Mouse (Mus musculus): Measurements from ENCODE around the gene Slc6a2. TPM values are rescaled to one million over a fixed set of nuclear protein-coding genes. Genes with fewer than 3 reads are reported as not detected.

Slc6a2 gene
- total RNA-seq, 2 experiments from 2014 or later: 0.11 to 0.26 TPM

GRCm38 (mm10) chr8:93030664-93031063 is 70.8 kb downstream of the Slc6a2 start:
- no peak for DNase-seq

- no peak for DNase-seq
Measured at GRCm38 (mm10) chr8:93038831-93039230, 79.0 kb downstream of the Slc6a2 start.

GRCm38 (mm10) chr8:93040256-93040655 is 80.4 kb downstream of the Slc6a2 start:
- no peak for DNase-seq

- peak; percentile 50 for DNase-seq
Measured at GRCm38 (mm10) chr8:93040776-93041567, 81.1 kb downstream of the Slc6a2 start.

- no peak for DNase-seq
Measured at GRCm38 (mm10) chr8:93043083-93043482, 83.2 kb downstream of the Slc6a2 start.

- no peak for DNase-seq
Measured at GRCm38 (mm10) chr8:93048092-93048491, 88.2 kb downstream of the Slc6a2 start, which contains the start of gene Ces1a. Gene Ces1a (minus strand): TSS chr8:93048192.

- no peak for DNase-seq
Measured at GRCm38 (mm10) chr8:93048510-93049416, 88.9 kb downstream of the Slc6a2 start.

Small RNA genes within 50 kb of the gene (microRNA-seq; reads per million reads assigned to microRNA genes)
- gene Gm22151 (ENCODE audit: borderline replicate concordance in 2 of 2): 0 reads per million in 2 experiments

Other genes starting within 250 kb of the Slc6a2 start
- 10 to 100 TPM; 58.4 to 66.3 TPM for gene Mmp2, start 132.8 kb upstream of the Slc6a2 start, total RNA-seq (2021)
- gene Lpcat2, start 104.7 kb upstream of the Slc6a2 start, total RNA-seq (2021): under 1 TPM; 0.28 to 0.78 TPM
- gene Capns2, start 58.7 kb upstream of the Slc6a2 start, total RNA-seq (2021): not detected
- not detected for gene Ces1a, start 88.1 kb downstream of the Slc6a2 start, total RNA-seq (2021)
- not detected for gene Ces1b, start 119.9 kb downstream of the Slc6a2 start, total RNA-seq (2021)
- not detected for gene Ces1c, start 171.2 kb downstream of the Slc6a2 start, total RNA-seq (2021)
- gene Ces1d, start 237.8 kb downstream of the Slc6a2 start, total RNA-seq (2021): 10 to 100 TPM; 41.4 to 59.9 TPM

All from gastrocnemius, postnatal 25 days (tissue).